Mouse (Mus musculus): Measurements from ENCODE around the gene Ccl7.

DNA sequence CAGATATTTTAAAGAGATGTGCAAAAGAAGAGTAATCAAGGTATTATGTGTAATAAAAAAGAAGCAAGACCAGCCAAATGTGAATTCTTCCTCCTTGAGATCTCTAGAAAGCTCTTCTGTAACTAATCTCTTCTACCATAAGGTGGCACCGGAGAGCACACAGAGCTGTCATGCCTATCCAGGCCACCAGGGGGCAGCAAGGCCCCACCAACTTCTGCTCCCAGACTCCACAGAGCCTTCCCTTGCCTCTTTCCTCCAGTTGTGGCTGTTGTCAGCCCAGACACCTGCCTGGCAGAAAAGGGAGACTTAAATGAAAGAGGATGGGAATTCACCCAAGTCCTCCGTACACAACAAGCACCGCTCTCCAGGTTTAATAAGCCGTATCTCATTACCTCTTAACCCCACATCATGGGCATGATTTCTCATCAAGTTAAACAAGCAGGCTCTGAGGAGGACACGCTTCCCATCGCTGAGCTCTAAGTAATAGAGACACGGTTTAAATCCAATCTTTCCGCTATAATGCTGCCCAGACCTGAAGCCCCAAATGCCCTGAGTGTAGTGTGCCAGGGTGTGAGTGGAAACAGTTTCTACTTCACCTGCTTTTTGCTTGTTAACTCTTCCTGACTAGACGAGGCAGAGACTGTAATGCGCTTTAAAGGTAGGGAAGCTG, 49.2 kb upstream of the Ccl7 start:
- TF ChIP-seq CTCF (IDR thresholded peaks at IDR 0.05; ENCODE audit: low read depth) (peak; percentile 98), EP300 (IDR thresholded peaks at IDR 0.05; ENCODE audit: low read depth) (no peak)

Measured in liver, embryonic 14.5 days (tissue).